Mouse (Mus musculus) layer of hippocampus, adult 9-10 months (tissue): ENCODE measurements around the gene Hpse2.

Source experiments
- DNase-seq: peaks from one replicate; pipeline ENCODE4 v3.0.0; 2022; ENCODE audit warnings: low spot score

The Hpse2 gene

DNA sequence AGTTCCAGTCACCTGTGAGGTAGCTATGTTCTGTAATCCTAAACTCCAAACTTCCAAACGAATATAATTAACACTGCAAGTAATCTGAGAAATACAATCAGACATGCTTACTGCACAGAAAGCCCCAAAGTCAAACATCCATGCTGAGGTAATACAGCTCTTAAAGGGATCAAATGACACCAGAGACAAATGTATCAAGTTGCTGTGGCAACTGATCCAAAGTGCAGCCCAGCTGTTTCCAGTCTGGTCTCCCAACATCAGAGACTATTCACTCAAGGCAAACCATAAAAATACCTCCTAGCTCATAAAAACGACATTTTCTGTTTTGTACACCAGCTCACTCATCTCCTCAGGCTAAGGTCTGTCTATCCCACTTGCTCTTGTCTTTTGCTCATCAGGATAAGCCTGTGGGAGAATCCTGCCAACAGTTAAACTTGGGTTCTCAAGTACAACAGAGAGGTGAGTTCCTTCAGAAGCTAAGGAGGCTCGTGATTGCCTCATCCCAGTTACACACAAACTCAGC, 440.0 kb downstream of the Hpse2 start:
- DNase-seq = no peak

DNA sequence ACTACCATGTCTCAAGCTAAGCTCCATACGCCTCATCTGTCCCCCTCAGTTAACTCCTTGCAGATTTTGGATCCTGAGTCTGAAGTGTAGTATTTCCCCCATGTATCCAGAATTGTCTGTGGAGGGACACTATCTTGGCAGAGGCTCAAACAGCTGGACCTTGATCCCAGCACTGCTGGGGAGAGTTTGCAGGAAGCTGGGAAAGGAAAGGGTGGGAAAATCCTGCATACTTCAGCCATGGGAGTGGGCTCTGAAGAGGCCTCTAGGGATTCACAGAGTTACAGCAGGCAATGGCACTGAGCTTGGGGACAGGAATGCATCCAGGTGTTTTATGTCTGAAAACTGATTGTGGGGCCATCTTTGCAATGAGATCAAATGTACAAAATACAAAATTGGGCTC, 450.6 kb downstream of the Hpse2 start:
- DNase-seq = no peak

DNA sequence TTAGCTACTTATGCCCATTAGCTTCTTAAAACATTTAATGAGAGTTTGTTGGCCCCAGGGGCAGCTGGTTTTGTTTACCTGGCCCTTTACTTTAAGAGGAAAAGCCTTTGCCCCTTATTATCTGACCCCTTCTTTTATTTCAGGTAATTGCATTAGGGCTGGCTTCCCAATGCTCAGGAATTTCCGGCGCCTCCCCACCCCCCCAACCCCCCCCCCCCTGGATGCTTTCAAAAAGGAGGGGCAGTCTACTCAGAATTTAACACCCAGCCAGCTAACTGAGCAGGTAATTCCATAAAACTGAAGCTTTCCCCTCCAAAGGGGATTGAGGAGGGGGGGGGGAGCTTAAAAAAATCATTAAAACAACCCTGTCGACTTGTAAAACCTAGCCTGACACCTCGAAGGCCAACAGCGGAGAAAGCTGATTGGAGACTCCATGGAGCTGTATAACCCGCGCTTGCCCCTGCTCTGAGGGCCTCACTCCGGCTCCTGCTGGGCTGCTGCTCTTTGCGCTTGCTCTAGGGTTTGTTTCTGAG, 451.4 kb downstream of the Hpse2 start:
- DNase-seq = no peak

DNA sequence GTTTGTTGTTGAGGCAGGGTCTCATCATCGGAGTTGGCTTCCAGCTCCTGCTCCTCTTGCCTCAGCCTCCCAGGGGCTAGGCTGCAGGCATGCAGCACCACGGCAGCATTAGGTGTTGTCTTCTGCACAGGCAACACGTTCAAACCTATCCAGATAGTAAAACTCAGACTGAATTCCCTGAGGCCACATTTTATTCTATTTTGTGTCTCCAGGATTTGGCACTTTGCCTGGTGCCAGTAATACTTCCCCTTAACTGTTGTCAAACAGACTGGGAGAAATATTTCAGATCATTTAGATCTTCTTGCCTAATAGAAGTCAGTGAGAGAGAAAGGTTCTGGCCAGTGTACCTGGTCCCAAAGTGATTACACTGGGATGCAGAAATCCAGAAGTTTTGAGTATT, 458.5 kb downstream of the Hpse2 start:
- no peak for DNase-seq

DNA sequence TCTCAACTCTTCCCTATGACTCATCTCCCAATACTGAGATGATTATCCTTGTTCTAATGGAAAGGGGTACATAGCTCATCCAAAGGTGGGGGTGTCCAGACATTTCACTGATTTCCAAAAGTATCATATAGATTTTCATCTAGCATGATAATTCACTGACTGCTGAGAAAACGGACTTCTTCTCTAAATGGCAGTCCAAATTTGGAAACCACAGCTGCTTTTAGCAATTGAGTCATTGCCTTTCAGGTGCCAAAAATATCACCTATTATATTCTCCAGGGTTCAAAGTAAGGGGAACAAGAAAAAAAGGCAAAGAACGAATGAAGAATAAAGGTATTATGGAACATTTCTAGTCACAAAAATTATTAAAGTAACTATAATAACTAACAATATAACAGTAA, 459.9 kb downstream of the Hpse2 start:
- DNase-seq = no peak

DNA sequence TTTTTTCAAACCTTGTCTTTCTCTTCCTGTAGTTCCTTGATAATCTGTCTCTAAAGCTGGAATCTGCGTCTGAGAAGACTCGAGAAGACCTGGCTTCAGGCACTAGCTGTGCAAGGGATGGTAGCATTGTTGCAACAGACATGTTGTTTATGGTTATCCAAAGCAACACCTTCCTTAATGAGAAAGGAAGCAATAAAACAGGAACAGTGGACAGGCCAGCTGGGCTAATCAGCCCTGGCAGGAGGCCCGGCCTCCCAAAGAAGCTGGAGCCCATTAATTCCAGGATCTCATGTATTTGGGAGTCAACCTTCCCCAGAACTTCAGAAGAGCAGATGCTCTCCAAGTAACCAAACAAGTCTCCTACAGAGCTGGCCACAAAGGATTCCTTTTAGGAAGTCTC, 465.5 kb downstream of the Hpse2 start:
- no peak for DNase-seq

DNA sequence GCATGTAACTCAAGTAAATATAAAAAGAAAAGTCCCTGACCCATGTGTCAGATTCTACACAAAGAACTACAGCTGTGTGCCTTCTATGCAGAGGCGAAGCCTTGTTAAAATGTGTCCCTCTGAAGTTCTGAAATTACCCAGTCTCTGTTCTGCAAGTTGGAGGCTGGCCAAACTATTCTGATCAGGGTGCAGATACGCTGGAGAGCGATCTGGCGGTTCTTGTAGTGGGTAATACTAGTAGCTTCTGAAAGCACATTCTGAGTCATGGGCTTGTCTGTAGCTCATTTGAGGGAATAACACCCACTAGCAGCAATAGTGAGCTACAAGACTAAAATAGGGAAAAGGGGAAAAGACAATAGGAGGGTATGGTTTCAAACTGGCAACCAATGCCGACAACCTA, 474.5 kb downstream of the Hpse2 start:
- no peak for DNase-seq

DNA sequence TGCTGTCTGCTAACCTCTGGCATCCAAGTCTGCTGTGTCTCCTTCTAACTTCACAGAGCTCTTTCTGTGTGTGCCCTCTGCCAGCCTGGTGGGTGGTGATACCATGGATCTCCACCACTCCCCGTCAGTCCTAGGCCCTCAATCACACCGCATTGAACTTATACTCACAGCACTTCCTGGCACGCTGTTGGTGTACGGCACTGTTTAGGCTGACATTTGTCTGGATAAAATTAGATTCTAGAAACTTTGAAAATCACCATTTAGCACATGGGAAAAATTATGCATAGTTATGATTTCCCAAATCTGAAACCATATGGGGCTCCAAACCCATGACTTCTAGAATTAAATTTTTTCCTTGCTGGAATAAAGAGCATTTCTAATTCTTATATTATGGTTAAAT, 478.4 kb downstream of the Hpse2 start:
- DNase-seq = no peak

DNA sequence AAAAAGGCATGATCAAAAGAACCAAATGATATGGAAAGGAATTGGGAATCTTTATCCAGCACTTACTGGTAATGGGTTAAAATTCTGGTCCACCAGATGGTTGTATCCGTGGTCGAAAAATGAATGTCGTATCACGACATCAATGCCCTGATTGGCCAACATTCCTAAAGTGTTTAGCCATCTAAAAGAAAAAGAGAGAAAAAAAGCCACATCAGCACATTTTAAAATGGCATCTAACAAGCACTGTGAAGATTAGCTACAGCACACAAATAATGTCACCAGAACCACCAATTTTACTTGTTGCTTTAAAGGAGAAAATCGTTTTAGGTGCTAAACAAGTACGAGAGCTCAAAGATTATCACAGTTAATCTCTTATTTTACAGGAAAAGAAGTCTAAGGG, 479.6 kb downstream of the Hpse2 start:
- no peak for DNase-seq

DNA sequence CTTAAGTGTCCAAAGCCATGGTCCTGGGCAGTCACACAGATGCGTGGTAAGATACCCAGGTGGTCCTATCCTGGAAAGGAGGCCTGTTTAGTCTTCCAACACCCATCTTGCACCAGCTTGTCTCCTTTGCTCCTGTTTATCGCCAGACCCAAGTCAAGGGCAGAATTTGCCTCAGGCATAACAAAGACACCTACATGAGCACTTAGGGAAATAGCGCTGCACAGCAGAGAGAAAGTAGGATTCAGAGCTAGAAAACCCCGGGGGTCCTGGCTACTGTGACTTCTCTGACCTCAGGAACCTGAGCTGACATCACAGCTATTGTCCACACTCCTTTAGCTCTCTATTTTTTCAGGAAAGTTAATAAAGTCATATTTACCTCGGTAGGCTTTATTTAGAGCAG, 481.8 kb downstream of the Hpse2 start:
- no peak for DNase-seq

DNA sequence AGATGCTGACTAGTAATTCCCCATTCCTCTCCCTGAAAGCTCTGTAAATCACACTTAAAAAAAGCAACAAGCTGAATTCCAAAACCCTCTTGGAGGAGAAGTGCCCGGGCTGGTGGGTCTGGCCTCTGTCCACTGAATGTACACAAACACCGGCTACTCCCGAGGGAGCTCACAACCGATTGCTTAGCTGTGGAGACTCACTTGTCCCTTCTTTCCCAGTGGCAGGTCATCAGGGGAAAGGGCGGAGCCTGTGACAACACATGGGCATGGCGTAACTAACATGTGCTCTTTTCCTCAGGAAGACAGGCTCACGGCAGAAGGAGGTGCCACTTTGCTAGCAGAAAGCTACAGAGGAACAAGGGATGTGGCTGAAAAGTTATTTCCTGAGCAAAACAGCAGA, 483.4 kb downstream of the Hpse2 start:
- no peak for DNase-seq

DNA sequence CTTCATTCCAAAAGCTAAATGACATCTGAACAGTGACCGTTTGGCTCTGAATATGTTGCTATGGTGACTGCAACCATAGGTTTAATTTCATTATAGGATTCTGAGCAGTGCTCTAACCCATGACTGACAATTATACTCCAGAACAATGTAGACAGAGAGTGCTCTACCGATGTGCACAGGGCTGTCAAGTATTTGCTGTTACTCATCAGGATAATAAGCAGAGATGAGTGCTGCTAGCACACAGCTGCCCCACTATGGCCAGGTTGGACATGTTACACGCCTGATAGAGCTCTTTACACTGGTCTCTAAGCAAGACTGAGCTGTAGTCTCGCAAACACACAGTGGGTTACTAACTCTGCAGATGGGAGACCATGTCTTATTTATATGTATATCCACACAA, 483.9 kb downstream of the Hpse2 start:
- no peak for DNase-seq

DNA sequence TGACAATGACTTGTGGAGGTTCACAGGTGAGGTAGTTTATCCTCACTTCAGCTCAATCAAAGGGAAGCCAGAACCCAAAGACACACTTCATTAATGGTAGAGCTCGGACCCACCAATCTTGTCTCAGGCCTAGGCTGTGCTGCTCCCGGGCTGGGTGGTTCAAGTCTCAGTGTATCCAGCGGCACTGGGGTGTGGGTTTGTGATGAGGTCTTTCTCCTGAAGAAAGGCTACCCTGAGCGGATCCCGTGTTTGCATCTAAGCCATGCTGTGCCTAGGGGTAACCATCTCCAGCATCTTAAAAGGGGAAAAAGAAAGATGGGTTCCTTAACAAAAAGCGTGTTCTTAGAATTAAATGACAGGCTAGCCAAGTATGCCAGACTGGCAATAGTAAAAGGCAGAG, 484.3 kb downstream of the Hpse2 start:
- no peak for DNase-seq

DNA sequence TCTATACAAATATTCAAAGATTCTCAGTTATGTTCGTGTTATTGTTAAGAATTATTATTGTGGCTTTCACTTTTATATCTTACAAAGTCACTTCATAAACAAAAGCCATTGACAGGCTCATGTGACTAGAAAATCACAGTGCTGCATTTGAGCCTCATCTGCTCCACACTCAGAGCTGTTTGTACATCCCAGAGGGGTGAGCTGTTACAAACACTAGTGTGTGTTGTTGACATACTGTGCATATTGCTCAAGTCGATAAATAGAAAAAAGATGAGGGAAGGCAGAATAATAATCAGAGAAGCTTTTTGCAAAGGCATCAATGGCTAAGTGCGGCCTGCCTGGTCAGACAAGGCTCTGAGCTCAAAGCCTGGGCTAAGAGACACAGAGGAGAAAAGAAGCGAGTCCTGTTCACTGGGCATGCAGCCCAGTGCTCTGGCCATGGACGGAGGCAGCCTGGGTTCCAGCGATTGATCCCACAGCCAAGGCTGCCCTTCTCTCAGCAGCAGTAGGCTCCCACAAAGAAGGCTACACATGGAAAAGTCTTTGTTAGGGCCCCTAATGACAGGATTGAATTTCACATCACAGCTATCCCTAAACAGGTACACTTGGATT, 485.6 kb downstream of the Hpse2 start:
- DNase-seq = no peak

DNA sequence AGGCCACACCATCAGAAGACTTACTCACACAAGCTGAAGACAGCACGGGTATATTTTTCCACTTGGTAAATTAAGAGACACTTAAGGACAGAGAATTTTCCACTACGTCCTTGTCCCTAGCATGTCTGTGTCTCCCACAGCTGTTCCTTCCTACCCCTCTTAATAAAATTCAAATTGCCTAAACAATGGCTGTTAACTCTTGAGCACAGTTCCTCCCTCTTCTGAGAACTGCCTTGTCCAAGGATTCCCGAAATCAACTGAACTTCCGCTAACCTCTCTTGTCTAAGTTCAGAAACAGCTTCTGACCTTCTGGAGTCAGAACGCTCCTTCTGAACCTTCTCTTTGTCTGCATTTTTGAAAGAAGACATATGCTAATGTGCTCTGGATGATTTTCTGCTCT, 496.6 kb downstream of the Hpse2 start:
- no peak for DNase-seq

DNA sequence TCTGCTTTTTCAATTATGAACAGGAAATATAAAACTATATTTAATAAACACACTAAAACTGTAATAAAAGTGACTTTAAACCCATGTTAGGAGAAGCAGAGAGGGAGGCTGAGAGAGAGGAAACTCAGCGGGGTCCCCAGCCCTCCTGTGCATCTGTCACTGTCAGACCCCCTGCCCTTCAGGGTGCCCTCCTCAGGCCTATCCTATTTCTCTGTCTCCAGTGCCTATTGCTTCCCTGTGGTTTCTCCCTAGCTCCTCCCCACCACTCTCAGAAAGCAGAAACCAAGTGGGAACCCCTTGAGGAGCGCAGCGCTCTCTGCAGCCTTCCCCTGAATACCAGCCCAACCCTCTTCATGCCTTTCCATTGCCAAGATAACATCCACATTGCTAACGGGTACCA, 510.5 kb downstream of the Hpse2 start:
- DNase-seq = no peak

DNA sequence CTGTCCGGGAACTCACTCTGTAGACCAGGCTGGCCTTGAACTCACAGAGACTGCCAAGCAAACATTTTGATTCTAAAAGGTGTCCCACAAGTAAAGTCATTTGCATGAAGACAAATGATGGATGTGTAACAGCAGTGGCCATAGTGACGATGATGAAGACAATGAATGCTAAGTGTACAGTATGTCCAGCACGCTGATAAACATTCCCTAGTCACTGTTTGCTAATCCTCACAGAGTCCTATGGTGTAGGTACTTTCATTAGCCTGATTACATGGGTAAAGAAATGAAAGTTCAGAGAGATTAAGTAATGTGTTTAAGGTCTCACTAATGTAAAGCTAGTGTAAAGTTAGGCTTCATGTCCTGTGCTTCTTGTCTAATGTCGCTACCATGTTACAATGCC, 511.6 kb downstream of the Hpse2 start:
- DNase-seq = no peak

DNA sequence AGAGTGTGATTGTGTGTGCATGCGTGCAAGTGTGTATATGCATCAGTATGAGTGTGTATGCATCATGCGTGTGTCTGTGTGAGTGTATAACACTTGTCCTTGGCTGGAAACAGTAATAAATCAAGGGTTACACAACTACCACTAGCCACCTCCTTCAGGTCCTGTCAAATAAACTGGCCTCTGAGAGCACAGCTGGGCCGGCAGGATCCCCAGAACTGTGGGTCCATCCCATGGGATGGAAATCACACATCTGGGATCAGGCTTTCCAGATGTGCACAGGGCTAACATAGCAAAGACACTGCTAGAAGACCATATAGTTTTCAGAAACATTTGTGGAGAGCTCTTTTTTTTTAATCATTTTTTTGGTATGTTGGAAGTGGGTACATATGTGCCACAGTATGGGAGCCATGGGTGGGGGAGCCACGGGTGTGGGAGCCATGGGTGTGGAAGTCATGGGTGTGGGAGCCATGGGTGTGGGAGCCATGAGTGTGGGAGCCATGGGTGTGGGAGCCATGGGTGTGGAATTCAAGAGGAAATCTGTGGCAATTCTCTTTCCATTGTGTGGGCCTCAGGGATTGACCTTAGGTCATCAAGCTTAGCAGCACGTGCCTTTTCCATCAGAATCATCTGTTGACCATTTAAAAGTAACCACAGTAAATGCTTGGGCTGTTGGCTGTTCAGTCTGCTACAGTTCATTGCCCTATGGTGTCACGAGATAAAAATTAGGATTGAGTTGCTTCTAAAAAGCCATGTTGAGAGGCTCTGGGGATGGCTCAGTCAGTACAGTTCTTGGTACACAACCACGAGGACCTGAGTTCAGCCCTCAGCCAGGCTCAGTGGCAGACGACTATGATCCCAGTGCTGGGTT, 518.3 kb downstream of the Hpse2 start:
- no peak for DNase-seq

DNA sequence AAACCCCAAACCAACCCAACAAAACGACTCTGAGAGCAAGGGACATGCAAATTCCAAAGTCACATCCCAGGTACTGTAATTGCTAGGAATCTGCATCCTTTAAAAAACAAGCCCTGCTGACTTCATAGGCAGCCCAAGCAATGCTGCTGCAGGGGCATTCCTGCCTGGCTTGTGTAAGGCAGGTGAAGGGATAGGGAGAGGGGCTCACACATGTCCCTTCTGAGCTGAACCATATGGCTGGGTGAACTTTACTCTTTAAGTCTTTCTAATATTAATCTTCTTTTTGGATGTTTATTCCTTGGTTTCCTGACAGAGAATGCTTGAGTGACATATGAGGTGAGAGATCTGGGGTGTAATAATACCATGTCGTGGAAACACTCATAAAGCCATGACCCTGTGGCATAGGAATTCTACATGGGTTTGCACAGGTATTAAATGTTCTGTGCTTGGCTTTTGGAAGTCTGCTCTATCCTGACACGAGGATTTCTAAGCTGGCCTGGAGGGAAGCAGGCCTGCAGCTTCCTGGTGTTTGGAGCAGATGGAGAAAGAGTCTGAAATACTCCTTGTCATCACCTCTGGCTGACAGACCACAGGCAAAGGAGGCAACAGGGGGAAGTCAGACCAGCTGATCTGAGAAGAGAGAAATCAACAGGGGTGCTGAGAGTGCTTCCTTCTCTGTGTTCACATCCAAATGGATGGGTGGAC, 519.0 kb downstream of the Hpse2 start:
- no peak for DNase-seq

DNA sequence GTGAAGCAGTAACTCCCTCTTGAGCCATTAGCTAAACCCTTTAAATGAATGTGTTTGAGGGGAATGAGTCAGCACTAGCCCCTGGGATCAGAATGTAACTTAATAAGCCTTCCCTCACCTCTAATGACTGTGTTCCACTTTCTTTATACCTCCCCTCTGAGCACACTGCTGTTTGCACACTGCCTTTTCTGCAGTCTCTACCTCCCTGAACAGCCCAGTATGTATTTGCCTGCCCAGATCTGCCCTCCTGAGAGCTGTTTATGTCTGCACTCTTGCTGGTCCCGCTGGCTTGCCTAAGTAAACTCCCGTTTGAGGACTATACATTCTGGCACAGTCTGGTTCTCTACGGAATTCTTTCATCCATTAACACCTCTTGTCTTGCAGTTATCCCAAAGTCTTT, 525.1 kb downstream of the Hpse2 start:
- no peak for DNase-seq

DNA sequence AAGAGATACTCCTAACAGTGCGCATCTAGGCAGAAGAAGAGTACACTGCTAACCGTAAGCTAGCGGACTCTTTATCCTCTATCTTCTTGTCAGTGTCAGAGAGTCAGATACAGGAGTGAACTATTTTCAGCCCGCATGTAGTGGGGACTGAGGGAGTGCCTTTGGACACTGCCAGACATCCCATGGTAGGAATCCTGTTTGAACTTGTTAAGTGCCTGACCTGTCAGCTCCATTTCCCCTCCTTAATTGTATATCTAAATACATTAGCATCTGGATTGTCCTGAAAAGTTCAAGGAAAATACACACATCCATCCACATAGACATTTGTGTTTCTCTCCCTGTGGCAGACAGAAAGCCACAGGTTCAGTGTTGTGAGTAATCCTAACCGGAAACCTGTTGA, 531.1 kb downstream of the Hpse2 start:
- no peak for DNase-seq

DNA sequence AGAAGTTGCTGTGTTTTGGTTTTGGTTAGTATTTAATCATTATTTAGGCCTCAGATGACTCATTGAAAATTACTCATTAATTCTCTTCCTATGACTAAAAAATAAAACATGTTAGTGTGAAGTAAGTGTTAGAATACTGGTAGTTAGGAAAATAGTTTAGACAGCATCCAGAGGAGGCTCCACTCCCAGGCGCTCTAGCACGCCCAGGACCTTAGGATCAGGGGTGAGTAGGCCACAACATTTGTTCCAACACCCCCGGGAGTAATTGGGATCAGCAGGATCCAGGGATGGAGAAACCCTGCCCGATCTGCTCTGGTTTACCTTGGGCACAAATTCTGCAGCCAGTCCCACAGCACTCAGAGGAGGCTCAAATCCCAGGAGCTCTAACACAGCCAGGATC, 532.5 kb downstream of the Hpse2 start:
- DNase-seq = no peak

DNA sequence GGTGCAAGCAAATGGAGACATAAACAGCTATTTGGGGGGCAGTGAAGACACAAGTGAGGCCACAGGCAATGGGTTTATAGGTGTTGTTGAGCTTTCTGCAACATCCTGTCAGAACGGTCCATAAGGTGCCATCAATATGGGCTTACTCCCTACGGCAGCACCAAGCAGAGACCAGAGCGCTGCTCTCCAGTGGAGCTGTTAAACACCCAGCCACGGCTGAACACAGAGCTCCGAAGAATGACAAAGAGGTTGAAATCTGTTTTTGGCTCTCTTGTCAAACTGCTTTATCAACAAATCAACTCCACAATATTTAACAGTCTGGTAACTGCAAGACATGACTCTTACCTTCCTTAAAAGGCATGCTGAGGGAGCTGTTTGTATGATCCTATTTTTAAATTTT, 537.7 kb downstream of the Hpse2 start:
- no peak for DNase-seq
